Mouse (Mus musculus) liver, adult 2 months (tissue): ENCODE data around the gene Pms2.

Experiments used
- CTCF ChIP-seq: fragments of 200-500 bp; IDR thresholded peaks from 2 replicates; pipeline ENCODE4 v1.5.1; 2011; ENCODE audit warnings: low read depth, low read length, control low read depth
- POLR2A ChIP-seq: fragments of 200-500 bp; IDR thresholded peaks from 2 replicates; pipeline ENCODE4 v1.6.1; 2011; ENCODE audit warnings: low read length, control low read depth; ENCODE audit not compliant: insufficient read depth; ENCODE audit errors: extremely low read depth

- TF ChIP-seq POLR2A: no peak
- TF ChIP-seq CTCF: no peak
Measured at GRCm38 (mm10) chr5:143902111-143902510, 7.7 kb upstream of the Pms2 start.
